Comparison of ENCODE assay signal across 21 mouse cellular contexts in the genomic region with DNA sequence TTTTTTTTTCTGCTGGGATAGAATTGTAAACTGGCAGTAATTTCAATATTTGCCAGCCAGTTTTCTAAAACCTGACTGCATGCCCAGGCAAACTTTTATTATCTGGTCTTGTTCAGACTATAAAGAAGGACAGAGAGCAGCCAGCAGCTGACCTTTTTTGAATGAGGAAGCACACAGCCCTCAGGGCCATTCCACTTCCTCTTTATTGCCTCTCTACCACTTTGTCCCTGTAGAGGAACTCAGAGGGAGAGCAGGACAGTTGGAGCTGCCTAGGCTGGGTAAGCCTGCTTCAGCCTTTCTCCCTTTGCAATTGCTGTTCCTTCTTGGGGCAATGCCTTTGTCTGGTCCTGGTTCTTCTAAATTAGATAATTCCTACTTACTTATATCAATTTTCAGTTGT. TPM values are rescaled to one million over a fixed set of nuclear protein-coding genes. Genes with fewer than 3 reads are reported as not detected.
DNase-seq lines count a peak whose midpoint lies in the region; ATAC-seq and TF ChIP-seq lines count a peak whose summit lies in the region.
"Had no signal": no experiment of that assay in that cellular context is flagged by ENCODE, and none has a peak within 500 bp of the region (broad histone marks: within the 10 kb centered on the region; RNA-seq: fewer than 3 reads in every experiment).

No protein-coding gene starts in this region.

- no peak for ATAC-seq in liver, embryonic 12.5 days
- peak; percentile 75 for ATAC-seq in G1E (ENCODE audit: extremely low read depth, insufficient number of reproducible peaks, low FRiP score, poor library complexity, severe bottlenecking)
- peak; percentile 99 for ATAC-seq in common myeloid progenitor, adult 5-6 weeks (replicated peaks; ENCODE audit: low read depth, poor library complexity, severe bottlenecking)
- peak; percentile 94 for ATAC-seq in monocyte, adult 5-6 weeks (replicated peaks; ENCODE audit: insufficient number of reproducible peaks, low FRiP score, low TSS enrichment, poor library complexity, severe bottlenecking)
- no peak for ATAC-seq in neural tube, embryonic 15.5 days (ENCODE audit: low FRiP score)
- no peak for ATAC-seq in hindbrain, embryonic 13.5 days (ENCODE audit: low FRiP score)
- ATAC-seq: forebrain, embryonic 16.5 days; intestine, embryonic 16.5 days; midbrain, embryonic 15.5 days had no signal

- no peak overlapping the region for H3K4me2 ChIP-seq in liver, embryonic 12.5 days
- H3K4me2 ChIP-seq in neural tube, embryonic 15.5 days = no peak overlapping the region
- H3K4me2 ChIP-seq in hindbrain, embryonic 13.5 days = no peak overlapping the region
- H3K4me2 ChIP-seq: heart, embryonic 13.5 days; lung, embryonic 15.5 days; midbrain, embryonic 15.5 days; neural tube, embryonic 12.5 days had no signal

- no peak overlapping the region for H3K9ac ChIP-seq in liver, adult 2 months (ENCODE audit: low read depth, low read length)
- no peak overlapping the region for H3K9ac ChIP-seq in liver, embryonic 12.5 days
- no peak overlapping the region for H3K9ac ChIP-seq in neural tube, embryonic 15.5 days (replicated peaks)
- H3K9ac ChIP-seq in hindbrain, embryonic 13.5 days = no peak overlapping the region
- H3K9ac ChIP-seq: heart, embryonic 13.5 days; lung, embryonic 15.5 days; midbrain, embryonic 15.5 days; neural tube, embryonic 12.5 days had no signal

- H3K36me3 ChIP-seq in liver, adult 2 months (ENCODE audit: control insufficient read depth, insufficient read depth, low read length) = no peaks in the 10 kb centered on the region
- no peaks in the 10 kb centered on the region for H3K36me3 ChIP-seq in liver, embryonic 12.5 days
- no peaks in the 10 kb centered on the region for H3K36me3 ChIP-seq in G1E (replicated peaks)
- H3K36me3 ChIP-seq in neural tube, embryonic 15.5 days = no peaks in the 10 kb centered on the region
- H3K36me3 ChIP-seq in hindbrain, embryonic 13.5 days = no peaks in the 10 kb centered on the region
- H3K36me3 ChIP-seq: heart, embryonic 13.5 days; lung, embryonic 15.5 days; midbrain, embryonic 15.5 days; neural tube, embryonic 12.5 days had no signal

- no peak for TF ChIP-seq CTCF in liver, adult 2 months (IDR thresholded peaks at IDR 0.05; ENCODE audit: low read depth, low read length)
- TF ChIP-seq CTCF in G1E (IDR thresholded peaks at IDR 0.05; ENCODE audit: low read depth, low read length) = no peak

- no peaks in the 10 kb centered on the region for H3K27me3 ChIP-seq in liver, adult 2 months (ENCODE audit: control insufficient read depth, insufficient read depth, low read length)
- no peaks in the 10 kb centered on the region for H3K27me3 ChIP-seq in liver, embryonic 12.5 days (replicated peaks)
- no peaks in the 10 kb centered on the region for H3K27me3 ChIP-seq in G1E (ENCODE audit: insufficient read depth, low read length)
- no peaks in the 10 kb centered on the region for H3K27me3 ChIP-seq in neural tube, embryonic 15.5 days (replicated peaks)
- H3K27me3 ChIP-seq in hindbrain, embryonic 13.5 days = no peaks in the 10 kb centered on the region
- H3K27me3 ChIP-seq: heart, embryonic 13.5 days; lung, embryonic 15.5 days; midbrain, embryonic 15.5 days; neural tube, embryonic 12.5 days had no signal

- H3K27ac ChIP-seq in liver, adult 2 months (replicated peaks; ENCODE audit: insufficient read depth, low read depth, low read length) = no peak overlapping the region
- H3K27ac ChIP-seq in liver, embryonic 12.5 days = no peak overlapping the region
- H3K27ac ChIP-seq in neural tube, embryonic 15.5 days (replicated peaks) = no peak overlapping the region
- H3K27ac ChIP-seq in hindbrain, embryonic 13.5 days = no peak overlapping the region
- H3K27ac ChIP-seq: gastrocnemius, adult 2 months; heart, embryonic 13.5 days; lung, embryonic 15.5 days; midbrain, embryonic 15.5 days; neural tube, embryonic 12.5 days had no signal

- no peak overlapping the region for H3K4me3 ChIP-seq in liver, adult 2 months (ENCODE audit: insufficient read depth, low read depth, low read length)
- no peak overlapping the region for H3K4me3 ChIP-seq in liver, embryonic 12.5 days
- H3K4me3 ChIP-seq in G1E (ENCODE audit: low read depth, low read length) = no peak overlapping the region
- no peak overlapping the region for H3K4me3 ChIP-seq in neural tube, embryonic 15.5 days (replicated peaks)
- no peak overlapping the region for H3K4me3 ChIP-seq in hindbrain, embryonic 13.5 days
- H3K4me3 ChIP-seq: gastrocnemius, adult 2 months; heart, embryonic 13.5 days; lung, embryonic 15.5 days; midbrain, embryonic 15.5 days; neural tube, embryonic 12.5 days had no signal

- no peaks in the 10 kb centered on the region for H3K4me1 ChIP-seq in liver, adult 2 months (ENCODE audit: control insufficient read depth, insufficient read depth, low read length)
- H3K4me1 ChIP-seq in liver, embryonic 12.5 days = no peaks in the 10 kb centered on the region
- no peaks in the 10 kb centered on the region for H3K4me1 ChIP-seq in G1E (ENCODE audit: insufficient read depth, low read depth, low read length)
- H3K4me1 ChIP-seq in neural tube, embryonic 15.5 days = no peaks in the 10 kb centered on the region
- no peaks in the 10 kb centered on the region for H3K4me1 ChIP-seq in hindbrain, embryonic 13.5 days (replicated peaks)
- H3K4me1 ChIP-seq: heart, embryonic 13.5 days; lung, embryonic 15.5 days; midbrain, embryonic 15.5 days; neural tube, embryonic 12.5 days had no signal

- peak; percentile 28 for DNase-seq in liver, adult 2 months (ENCODE audit: extremely low read depth, low read depth, low spot score)
- DNase-seq in G1E (ENCODE audit: low spot score) = peak; percentile 1
- DNase-seq: adrenal gland, postnatal 25 days; cerebellum, adult 11-12 months; embryo, embryonic 11 days; gastrocnemius, adult 2 months; kidney, postnatal 14 days had no signal

- no peaks in the 10 kb centered on the region for H3K79me2 ChIP-seq in liver, adult 2 months (ENCODE audit: control insufficient read depth, insufficient read depth, low read length)

- no peak for TF ChIP-seq POLR2A in liver, adult 2 months (IDR thresholded peaks at IDR 0.05; ENCODE audit: extremely low read depth, insufficient read depth, low read length)

- H3K9me3 ChIP-seq in liver, embryonic 12.5 days (replicated peaks) = no peaks in the 10 kb centered on the region
- H3K9me3 ChIP-seq in G1E (replicated peaks) = no peaks in the 10 kb centered on the region
- H3K9me3 ChIP-seq in neural tube, embryonic 15.5 days (replicated peaks) = no peaks in the 10 kb centered on the region
- no peaks in the 10 kb centered on the region for H3K9me3 ChIP-seq in hindbrain, embryonic 13.5 days
- H3K9me3 ChIP-seq: lung, embryonic 15.5 days; midbrain, embryonic 15.5 days; neural tube, embryonic 12.5 days had no signal

RNA-seq across cellular contexts. Expression of gene Sat1, which starts 43.9 kb away (rescaled TPM):
- total RNA-seq in liver, adult 2 months (2014; rRNA removed) = 95.3 and 113 TPM in 2 replicates
- polyA plus RNA-seq in liver, adult 2 months (2012; rRNA removed) = 14.5 and 21.9 TPM in 2 replicates
- polyA plus RNA-seq in liver, embryonic 12.5 days (2016; fragmentation: Nextera tagmentation; extraction: Ambion mirVana) = 58.6 and 63.2 TPM in 2 replicates
- total RNA-seq in G1E (2014; fragmentation: Nextera tagmentation) (120 and 123 TPM in 2 replicates), G1E (2017) (269 and 270 TPM in 2 replicates)
- 5.4 and 35.0 TPM in 2 replicates for polyA plus RNA-seq in G1E (2012)
- 91.7 and 99.2 TPM in 2 replicates for total RNA-seq in common myeloid progenitor, adult 5-6 weeks (2017)
- total RNA-seq in monocyte, adult 5-6 weeks (2017) = 2,269 to 2,897 TPM (median 2,355 TPM) in 3 replicates
- 80.7 and 91.5 TPM in 2 replicates for polyA plus RNA-seq in neural tube, embryonic 15.5 days (2015; fragmentation: Nextera tagmentation; extraction: Ambion mirVana)
- 74.9 and 80.9 TPM in 2 replicates for polyA plus RNA-seq in hindbrain, embryonic 13.5 days (2015; fragmentation: Nextera tagmentation; extraction: Ambion mirVana)

RNA-seq across cellular contexts. Expression of gene Cldn34b2, which starts 44.1 kb away (rescaled TPM):
- total RNA-seq in liver, adult 2 months (2014; rRNA removed) = not detected in 2 replicates
- polyA plus RNA-seq in liver, adult 2 months (2012; rRNA removed) = not detected in 2 replicates
- polyA plus RNA-seq in liver, embryonic 12.5 days (2016; fragmentation: Nextera tagmentation; extraction: Ambion mirVana) = not detected in 2 replicates
- not detected in 2 replicates for total RNA-seq in G1E (2014; fragmentation: Nextera tagmentation)
- not detected in 2 replicates for total RNA-seq in G1E (2017)
- polyA plus RNA-seq in G1E (2012) = not detected in 2 replicates
- not detected in 2 replicates for total RNA-seq in common myeloid progenitor, adult 5-6 weeks (2017)
- total RNA-seq in monocyte, adult 5-6 weeks (2017) = not detected in 3 replicates
- polyA plus RNA-seq in neural tube, embryonic 15.5 days (2015; fragmentation: Nextera tagmentation; extraction: Ambion mirVana) = not detected in 2 replicates
- not detected in 2 replicates for polyA plus RNA-seq in hindbrain, embryonic 13.5 days (2015; fragmentation: Nextera tagmentation; extraction: Ambion mirVana)
- total RNA-seq: adrenal gland, postnatal 25 days; gastrocnemius, adult 2 months; left cerebral cortex, adult 18-20 months had no signal
- polyA plus RNA-seq: forebrain, embryonic 16.5 days; heart, embryonic 13.5 days; hindbrain, embryonic 11.5 days; intestine, embryonic 16.5 days; limb, embryonic 11.5 days; lung, embryonic 15.5 days; midbrain, embryonic 15.5 days; neural tube, embryonic 12.5 days had no signal

Comparison
In these comparisons a context has a peak if more than half of its experiments do, and no peak if none do; other contexts are left out.
1. ATAC-seq: peak in G1E (single experiment), common myeloid progenitor, adult 5-6 weeks (single experiment) and monocyte, adult 5-6 weeks (single experiment); none in liver, embryonic 12.5 days (single experiment), neural tube, embryonic 15.5 days (single experiment) and hindbrain, embryonic 13.5 days (single experiment).